Mouse (Mus musculus): ENCODE data around the gene Kcnd2. TPM values are rescaled to one million over a fixed set of nuclear protein-coding genes. Genes with fewer than 3 reads are reported as not detected.
"Not testable (repeated sequence)": the region's sequence is repeated elsewhere in the genome, so short reads cannot be mapped to it uniquely, and the experiment has no call there.

The Kcnd2 gene
- total RNA-seq (2017) = not detected in 2 replicates

- no peak for ATAC-seq (ENCODE audit: extremely low read depth, insufficient number of reproducible peaks, low FRiP score, poor library complexity, severe bottlenecking)
Observed at GRCm38 (mm10) chr6:21215491-21216191, at the start of gene Kcnd2. TSS of gene Kcnd2 (plus strand) at chr6:21215503.

GRCm38 (mm10) chr6:21166611-21167010 lies 48.7 kb upstream of the Kcnd2 start:
- no peak for ATAC-seq (ENCODE audit: extremely low read depth, insufficient number of reproducible peaks, low FRiP score, poor library complexity, severe bottlenecking)

GRCm38 (mm10) chr6:21195341-21195740 lies 20.0 kb upstream of the Kcnd2 start:
- ATAC-seq (ENCODE audit: extremely low read depth, insufficient number of reproducible peaks, low FRiP score, poor library complexity, severe bottlenecking) = no peak

GRCm38 (mm10) chr6:21213865-21214672 lies 1.2 kb upstream of the Kcnd2 start:
- no peak for ATAC-seq (ENCODE audit: extremely low read depth, insufficient number of reproducible peaks, low FRiP score, poor library complexity, severe bottlenecking)

- no peak for ATAC-seq (ENCODE audit: extremely low read depth, insufficient number of reproducible peaks, low FRiP score, poor library complexity, severe bottlenecking)
Observed at GRCm38 (mm10) chr6:21214673-21215490, 421 bp upstream of the Kcnd2 start.

GRCm38 (mm10) chr6:21216206-21217020 lies 1.1 kb downstream of the Kcnd2 start:
- no peak for ATAC-seq (ENCODE audit: extremely low read depth, insufficient number of reproducible peaks, low FRiP score, poor library complexity, severe bottlenecking)

GRCm38 (mm10) chr6:21217156-21217555 lies 1.9 kb downstream of the Kcnd2 start:
- ATAC-seq (ENCODE audit: extremely low read depth, insufficient number of reproducible peaks, low FRiP score, poor library complexity, severe bottlenecking) = no peak

GRCm38 (mm10) chr6:21226124-21226523 lies 10.8 kb downstream of the Kcnd2 start:
- ATAC-seq (ENCODE audit: extremely low read depth, insufficient number of reproducible peaks, low FRiP score, poor library complexity, severe bottlenecking) = no peak

GRCm38 (mm10) chr6:21259031-21259430 lies 43.7 kb downstream of the Kcnd2 start:
- no peak for ATAC-seq (ENCODE audit: extremely low read depth, insufficient number of reproducible peaks, low FRiP score, poor library complexity, severe bottlenecking)

- no peak for ATAC-seq (ENCODE audit: extremely low read depth, insufficient number of reproducible peaks, low FRiP score, poor library complexity, severe bottlenecking)
Observed at GRCm38 (mm10) chr6:21267897-21268296, 52.6 kb downstream of the Kcnd2 start.

- no peak for ATAC-seq (ENCODE audit: extremely low read depth, insufficient number of reproducible peaks, low FRiP score, poor library complexity, severe bottlenecking)
Observed at GRCm38 (mm10) chr6:21277343-21277933, 62.1 kb downstream of the Kcnd2 start.

GRCm38 (mm10) chr6:21304943-21305342 lies 89.6 kb downstream of the Kcnd2 start:
- ATAC-seq (ENCODE audit: extremely low read depth, insufficient number of reproducible peaks, low FRiP score, poor library complexity, severe bottlenecking) = no peak

GRCm38 (mm10) chr6:21310159-21310558 lies 94.9 kb downstream of the Kcnd2 start:
- no peak for ATAC-seq (ENCODE audit: extremely low read depth, insufficient number of reproducible peaks, low FRiP score, poor library complexity, severe bottlenecking)

GRCm38 (mm10) chr6:21321407-21321806 lies 106.1 kb downstream of the Kcnd2 start:
- no peak for ATAC-seq (ENCODE audit: extremely low read depth, insufficient number of reproducible peaks, low FRiP score, poor library complexity, severe bottlenecking)

GRCm38 (mm10) chr6:21322211-21322610 lies 106.9 kb downstream of the Kcnd2 start:
- ATAC-seq (ENCODE audit: extremely low read depth, insufficient number of reproducible peaks, low FRiP score, poor library complexity, severe bottlenecking) = no peak

GRCm38 (mm10) chr6:21325251-21325650 lies 109.9 kb downstream of the Kcnd2 start:
- ATAC-seq (ENCODE audit: extremely low read depth, insufficient number of reproducible peaks, low FRiP score, poor library complexity, severe bottlenecking) = no peak

GRCm38 (mm10) chr6:21327081-21327737 lies 111.9 kb downstream of the Kcnd2 start:
- ATAC-seq (ENCODE audit: extremely low read depth, insufficient number of reproducible peaks, low FRiP score, poor library complexity, severe bottlenecking) = no peak

GRCm38 (mm10) chr6:21385298-21385697 lies 170.0 kb downstream of the Kcnd2 start:
- ATAC-seq (ENCODE audit: extremely low read depth, insufficient number of reproducible peaks, low FRiP score, poor library complexity, severe bottlenecking) = not testable (repeated sequence)

Data from neutrophil, adult 5-6 weeks (primary cell).